Mouse (Mus musculus) intestine, embryonic 15.5 days (tissue): Measurements from ENCODE around the gene Btg3. TPM values are rescaled to one million over a fixed set of nuclear protein-coding genes. Genes with fewer than 3 reads are reported as not detected.

Source experiments
- ATAC-seq: fragments of 200-750 bp; cut with Nextera tagmentation; 2 replicates; pipeline ENCODE4 v1.8.0; 2017; ENCODE audit warnings: moderate TSS enrichment, moderate library complexity
- H3K27ac ChIP-seq: fragments of 300-500 bp; sonication (generic); 2 replicates; pipeline ENCODE4 v1.5.1; 2015; ENCODE audit warnings: mild to moderate bottlenecking, inconsistent platforms
- H3K27me3 ChIP-seq: fragments of 300-500 bp; sonication (generic); replicated peaks from 2 replicates; pipeline ENCODE4 v1.6.1; 2015; ENCODE audit warnings: inconsistent platforms
- H3K36me3 ChIP-seq: fragments of 300-500 bp; sonication (generic); 2 replicates; pipeline ENCODE4 v1.6.1; 2015; ENCODE audit warnings: inconsistent platforms
- H3K4me1 ChIP-seq: fragments of 300-500 bp; sonication (generic); replicated peaks from 2 replicates; pipeline ENCODE4 v1.6.1; 2015; ENCODE audit warnings: inconsistent platforms
- H3K4me2 ChIP-seq: fragments of 300-500 bp; sonication (generic); replicated peaks from 2 replicates; pipeline ENCODE4 v1.6.1; 2015; ENCODE audit warnings: mild to moderate bottlenecking, inconsistent platforms
- H3K4me3 ChIP-seq: fragments of 300-500 bp; sonication (generic); replicated peaks from 2 replicates; pipeline ENCODE4 v1.5.1; 2015; ENCODE audit warnings: inconsistent platforms
- H3K9ac ChIP-seq: fragments of 300-500 bp; sonication (generic); 2 replicates; pipeline ENCODE4 v1.6.1; 2015; ENCODE audit warnings: inconsistent platforms
- H3K9me3 ChIP-seq: fragments of 300-500 bp; sonication (generic); 2 replicates; pipeline ENCODE4 v1.6.1; 2016; ENCODE audit warnings: inconsistent platforms
- WGBS: fragments of 180-500 bp; shearing (Covaris S2); methylation state at CpG from one replicate; pipeline ENCODE4 v1.1.7; 2015; 5-methylcytosine and 5-hydroxymethylcytosine counted together
- polyA plus RNA-seq: library from polyadenylated mRNA; unstranded; fragments of >200 nt; fragmentation: Nextera tagmentation; extraction: Ambion mirVana; gene quantifications from 2 replicates; pipeline ENCODE4 v1.2.1, GENCODE M21; 2015

Gene Btg3
- polyA plus RNA-seq, 1 experiment from 2014 or later = 42.0 TPM

DNA sequence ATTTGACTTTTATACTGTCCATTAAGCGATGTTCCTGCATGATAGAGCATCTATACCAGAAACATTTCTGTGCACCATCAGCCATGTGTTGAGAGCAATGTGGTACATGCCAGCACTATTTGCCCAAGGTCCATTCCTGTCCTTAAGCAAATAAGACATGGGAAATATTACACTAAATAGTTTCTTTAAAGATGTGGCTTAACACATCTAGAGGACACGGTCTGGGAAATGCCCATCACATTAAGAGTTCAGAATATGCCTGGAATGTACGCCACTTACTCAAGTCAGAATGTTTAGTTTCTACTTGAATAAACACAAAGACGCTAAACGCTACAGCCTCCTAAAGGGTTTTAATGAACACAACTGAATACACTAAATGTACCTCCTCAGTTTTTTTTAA lies 93.8 kb downstream of the Btg3 start:
- Histone ChIP-seq H3K9ac (no peak overlapping the region), H3K4me2 (no peak overlapping the region), H3K27ac (no peak overlapping the region), H3K9me3 (no peaks in the 10 kb centered on the region), H3K4me3 (no peak overlapping the region), H3K4me1 (no peaks in the 10 kb centered on the region), H3K27me3 (no peaks in the 10 kb centered on the region), H3K36me3 (no peaks in the 10 kb centered on the region)
- 51% methylated on average over 5 of the region's 5 CpGs for WGBS
- no peak for ATAC-seq

Other genes with a start within 250 kb of the Btg3 start
- 50.6 and 53.7 TPM in 2 replicates for gene Cxadr, start 75.7 kb downstream of the Btg3 start, polyA plus RNA-seq
- gene D16Ertd472e, start 199.5 kb upstream of the Btg3 start, polyA plus RNA-seq = 7.9 and 8.3 TPM in 2 replicates